Mouse (Mus musculus) R1 (cell line): ENCODE results near the gene Ankfy1.
"Not testable (repeated sequence)": the region's sequence is repeated elsewhere in the genome, so short reads cannot be mapped to it uniquely, and the experiment has no call there.

Source experiments
- DNase-seq: peaks from one replicate; pipeline ENCODE4 v3.0.0-alpha.2; 2018; ENCODE audit warnings: low read depth, low spot score

The Ankfy1 gene

GRCm38 (mm10) chr11:72689551-72690510 is at the start of gene Ankfy1:
TSS of gene Ankfy1 (plus strand) at chr11:72690006.
- DNase-seq, result peak; percentile 97

- peak; percentile 89 for DNase-seq
These were observed 47.1 kb upstream of the Ankfy1 start for GRCm38 (mm10) chr11:72642730-72643129.

- DNase-seq, result no peak
These were observed 44.4 kb upstream of the Ankfy1 start for GRCm38 (mm10) chr11:72645386-72645785.

- no peak for DNase-seq
These were observed 39.5 kb upstream of the Ankfy1 start for GRCm38 (mm10) chr11:72650347-72650746.

- DNase-seq, result no peak
These were observed 29.9 kb upstream of the Ankfy1 start for GRCm38 (mm10) chr11:72659918-72660317.

GRCm38 (mm10) chr11:72660359-72660758 is 29.4 kb upstream of the Ankfy1 start:
- DNase-seq, result no peak

- DNase-seq, result no peak
These were observed 25.2 kb upstream of the Ankfy1 start for GRCm38 (mm10) chr11:72664641-72665040.

GRCm38 (mm10) chr11:72670634-72671033 is 19.2 kb upstream of the Ankfy1 start:
- DNase-seq, result no peak

GRCm38 (mm10) chr11:72671294-72671988 is 18.4 kb upstream of the Ankfy1 start:
- no peak for DNase-seq

- no peak for DNase-seq
These were observed 17.4 kb upstream of the Ankfy1 start for GRCm38 (mm10) chr11:72672438-72672837.

GRCm38 (mm10) chr11:72675280-72675679 is 14.5 kb upstream of the Ankfy1 start:
- DNase-seq, result no peak

GRCm38 (mm10) chr11:72680726-72681125 is 9.1 kb upstream of the Ankfy1 start:
- no peak for DNase-seq

GRCm38 (mm10) chr11:72683402-72683801 is 6.4 kb upstream of the Ankfy1 start:
- no peak for DNase-seq

GRCm38 (mm10) chr11:72686697-72687096 is 3.1 kb upstream of the Ankfy1 start:
- DNase-seq, result no peak

- DNase-seq, result peak; percentile 50
These were observed 1.6 kb upstream of the Ankfy1 start for GRCm38 (mm10) chr11:72688242-72688641.

- DNase-seq, result no peak
These were observed 691 bp upstream of the Ankfy1 start for GRCm38 (mm10) chr11:72689115-72689514.

GRCm38 (mm10) chr11:72692353-72692752 is 2.5 kb downstream of the Ankfy1 start:
- no peak for DNase-seq

- no peak for DNase-seq
These were observed 5.2 kb downstream of the Ankfy1 start for GRCm38 (mm10) chr11:72695025-72695424.

- DNase-seq, result no peak
These were observed 6.7 kb downstream of the Ankfy1 start for GRCm38 (mm10) chr11:72696368-72696971.

- no peak for DNase-seq
These were observed 7.5 kb downstream of the Ankfy1 start for GRCm38 (mm10) chr11:72697323-72697722.

GRCm38 (mm10) chr11:72705111-72705510 is 15.3 kb downstream of the Ankfy1 start:
- not testable (repeated sequence) for DNase-seq

GRCm38 (mm10) chr11:72712721-72713120 is 22.9 kb downstream of the Ankfy1 start:
- no peak for DNase-seq
